Mouse (Mus musculus) spleen, postnatal 14 days (tissue): ENCODE results near the gene Hsd17b14.

Source experiments
- DNase-seq, 2 experiments: peaks; one replicate each; pipeline ENCODE4 v3.0.0; 2021 to 2022; ENCODE audit warnings: low spot score in 2 of 2

Gene Hsd17b14

DNA sequence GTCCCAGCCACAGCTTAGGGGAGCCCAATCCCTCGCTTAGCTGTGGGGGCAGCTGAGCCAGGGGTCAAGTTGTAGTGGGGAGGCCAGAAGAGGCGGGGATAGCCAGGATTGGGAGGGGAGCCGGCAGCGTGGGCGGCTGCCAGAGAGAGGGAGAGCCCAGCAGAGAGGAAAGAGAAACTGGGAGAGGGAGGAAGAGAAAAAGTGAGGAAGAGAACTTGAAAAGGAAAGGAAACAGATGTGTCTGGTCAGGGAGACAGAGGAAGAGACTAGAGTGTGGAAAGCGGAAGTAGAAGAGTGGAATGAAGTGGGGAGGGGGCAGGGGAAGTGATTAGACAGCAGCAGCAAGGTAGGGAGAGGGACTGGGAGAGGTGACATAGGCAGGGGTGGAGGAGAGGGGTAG lies 25.2 kb upstream of the Hsd17b14 start:
- no peak for DNase-seq

DNA sequence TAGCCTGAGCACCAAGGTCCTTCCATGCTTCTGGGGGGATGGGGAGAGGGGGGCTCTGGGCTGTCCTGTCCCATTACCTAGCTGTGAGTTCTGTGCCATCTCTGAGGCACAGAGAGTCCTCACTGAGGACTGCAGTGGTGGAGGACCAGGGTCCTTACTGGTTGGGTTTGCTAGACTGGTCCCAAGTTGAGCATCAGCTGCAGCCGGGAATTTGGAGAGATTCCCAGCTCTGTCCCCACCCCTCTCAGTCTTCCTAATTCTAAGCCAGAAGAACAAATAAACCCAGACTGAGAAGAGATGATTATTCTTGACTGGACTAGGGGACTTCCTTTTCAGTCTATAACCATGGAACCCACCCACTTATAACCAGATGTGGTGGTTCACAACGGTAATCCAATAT lies 24.1 kb upstream of the Hsd17b14 start:
- no peak for DNase-seq

DNA sequence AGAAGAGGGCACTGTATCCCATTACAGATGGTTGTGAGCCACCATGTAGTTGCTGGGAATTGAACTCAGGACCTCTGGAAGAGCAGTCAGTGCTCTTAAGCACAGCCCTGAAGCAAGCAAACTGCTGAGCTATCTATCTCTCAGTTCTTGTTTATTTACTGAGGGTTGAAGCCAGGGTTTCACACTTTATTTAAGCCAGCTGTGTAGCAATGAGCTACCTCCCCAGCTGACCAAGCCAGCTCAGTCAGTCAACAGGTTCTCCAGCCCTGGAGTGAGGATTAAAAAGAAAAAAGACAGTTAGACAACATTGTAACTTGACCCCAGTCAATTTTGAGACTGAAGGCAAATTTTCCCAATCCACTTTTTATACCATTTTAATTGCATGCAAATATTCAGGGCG lies 19.0 kb upstream of the Hsd17b14 start:
- DNase-seq: no peak

DNA sequence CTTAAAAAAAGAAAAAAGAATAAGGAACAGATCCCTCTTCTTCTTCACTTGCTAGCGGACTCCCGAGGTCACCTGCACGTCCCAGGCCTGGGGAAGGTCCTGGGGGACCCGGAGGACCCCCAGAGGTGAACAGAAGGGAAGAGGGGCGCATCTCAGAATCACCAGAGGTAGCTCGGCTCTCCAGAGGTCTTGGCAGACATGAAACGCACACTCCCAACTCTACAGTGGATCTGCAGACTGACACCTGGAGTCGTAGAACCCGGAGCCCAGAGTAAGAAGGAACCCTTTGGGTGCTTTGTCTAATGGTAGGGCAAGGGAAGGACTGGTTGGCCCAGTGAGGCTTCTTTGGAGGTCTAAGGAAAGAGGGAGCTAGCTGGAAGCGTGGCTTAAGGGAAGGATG lies 17.1 kb upstream of the Hsd17b14 start:
- no peak for DNase-seq

DNA sequence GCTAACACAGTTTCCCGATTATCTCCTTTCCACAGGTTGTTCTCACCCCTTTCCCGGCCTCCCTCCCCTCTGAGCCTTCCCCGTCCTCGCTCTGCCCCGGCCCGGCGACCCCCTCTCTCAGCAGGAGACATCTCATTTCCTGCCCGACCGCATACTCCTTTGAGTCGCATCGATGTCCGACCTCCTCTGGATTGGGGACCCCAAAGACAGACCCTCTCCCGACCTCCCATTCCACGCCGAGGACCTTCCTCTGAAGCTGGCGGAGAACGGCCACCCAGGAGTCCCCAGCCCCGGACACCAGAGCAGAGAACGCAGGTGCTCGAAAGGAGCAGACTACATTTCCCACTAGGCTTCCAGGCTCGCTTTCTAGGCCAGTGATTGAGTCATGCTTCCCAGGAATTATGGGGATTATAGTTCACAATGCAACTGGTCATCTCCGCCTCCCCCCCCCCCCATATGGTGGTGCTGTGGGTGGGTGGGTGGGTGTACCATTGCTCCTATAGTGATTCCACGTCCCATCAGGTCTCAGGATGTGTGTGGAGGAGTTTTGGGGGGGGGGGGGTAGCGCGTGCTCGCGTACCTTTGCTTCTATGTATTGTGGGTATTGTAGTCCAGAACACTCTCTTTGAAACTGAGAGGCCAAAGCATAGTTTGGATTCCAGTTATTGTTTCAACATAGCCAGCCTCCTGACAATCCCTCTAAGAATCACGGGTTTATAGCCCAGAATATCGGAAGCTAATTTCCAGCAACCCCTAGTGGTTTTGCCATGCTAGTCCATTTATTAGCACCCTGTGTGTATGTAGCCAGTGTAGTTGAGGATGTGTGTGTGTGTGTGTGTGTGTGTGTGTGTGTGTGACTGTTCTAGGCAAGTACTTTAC lies 16.3 kb upstream of the Hsd17b14 start:
- DNase-seq: no peak

DNA sequence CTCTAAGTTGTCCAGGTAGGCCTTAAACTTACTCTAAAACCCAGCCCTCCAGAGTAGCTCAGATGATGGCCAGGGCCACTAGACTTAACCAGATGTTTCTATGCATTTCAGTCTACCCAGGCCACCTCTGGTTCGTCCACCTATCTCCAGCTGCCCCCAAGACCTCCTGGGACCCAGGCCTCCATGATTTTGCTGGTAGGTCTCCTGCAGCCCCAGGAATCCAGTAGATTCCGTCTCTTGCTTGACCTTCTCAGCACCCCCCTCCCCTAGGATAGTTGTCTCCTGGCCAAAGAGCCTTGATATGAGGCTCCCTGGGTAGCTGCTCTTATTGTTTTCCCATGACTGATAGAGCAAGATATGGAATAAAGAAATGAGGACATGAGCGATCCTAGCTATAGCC lies 15.6 kb upstream of the Hsd17b14 start:
- no peak for DNase-seq

DNA sequence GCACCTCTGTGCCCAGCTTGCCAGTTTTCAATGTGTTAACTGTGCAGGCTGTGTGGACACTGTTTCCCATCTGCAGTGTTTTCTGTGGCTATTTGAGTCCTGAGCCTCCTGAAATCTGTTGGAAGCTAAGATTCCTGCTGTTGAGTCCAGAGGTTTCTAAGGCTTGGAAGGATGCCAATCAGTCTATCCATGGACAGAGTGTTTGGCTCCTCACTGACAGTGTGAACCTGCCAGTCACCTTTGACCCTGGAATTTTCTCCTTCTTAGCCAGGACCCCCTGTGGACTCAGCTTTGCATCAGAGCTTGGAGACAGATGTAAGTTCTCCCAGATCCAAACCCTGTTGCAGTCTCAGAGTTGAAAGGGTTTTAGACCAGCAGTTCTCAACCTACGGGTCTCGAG lies 14.5 kb upstream of the Hsd17b14 start:
- DNase-seq: no peak

DNA sequence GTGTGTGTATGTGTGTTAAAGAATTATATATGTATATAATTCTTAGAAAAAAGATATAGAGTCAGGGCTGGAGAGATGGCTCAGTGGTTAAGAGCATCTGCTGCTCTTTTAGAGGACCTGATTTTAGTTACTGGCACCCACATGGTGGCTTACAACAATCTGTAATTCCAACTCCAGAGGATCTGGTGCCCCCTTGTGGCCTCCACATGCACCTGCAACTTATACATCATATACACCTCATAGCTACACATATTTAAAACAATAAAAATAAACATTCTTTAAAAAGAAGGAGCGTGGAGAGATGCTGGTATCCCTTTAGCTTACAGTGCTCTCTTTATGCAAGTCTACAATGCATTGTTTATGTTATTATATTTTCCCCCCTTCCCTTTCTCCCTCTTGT lies 10.2 kb upstream of the Hsd17b14 start:
- DNase-seq: no peak

DNA sequence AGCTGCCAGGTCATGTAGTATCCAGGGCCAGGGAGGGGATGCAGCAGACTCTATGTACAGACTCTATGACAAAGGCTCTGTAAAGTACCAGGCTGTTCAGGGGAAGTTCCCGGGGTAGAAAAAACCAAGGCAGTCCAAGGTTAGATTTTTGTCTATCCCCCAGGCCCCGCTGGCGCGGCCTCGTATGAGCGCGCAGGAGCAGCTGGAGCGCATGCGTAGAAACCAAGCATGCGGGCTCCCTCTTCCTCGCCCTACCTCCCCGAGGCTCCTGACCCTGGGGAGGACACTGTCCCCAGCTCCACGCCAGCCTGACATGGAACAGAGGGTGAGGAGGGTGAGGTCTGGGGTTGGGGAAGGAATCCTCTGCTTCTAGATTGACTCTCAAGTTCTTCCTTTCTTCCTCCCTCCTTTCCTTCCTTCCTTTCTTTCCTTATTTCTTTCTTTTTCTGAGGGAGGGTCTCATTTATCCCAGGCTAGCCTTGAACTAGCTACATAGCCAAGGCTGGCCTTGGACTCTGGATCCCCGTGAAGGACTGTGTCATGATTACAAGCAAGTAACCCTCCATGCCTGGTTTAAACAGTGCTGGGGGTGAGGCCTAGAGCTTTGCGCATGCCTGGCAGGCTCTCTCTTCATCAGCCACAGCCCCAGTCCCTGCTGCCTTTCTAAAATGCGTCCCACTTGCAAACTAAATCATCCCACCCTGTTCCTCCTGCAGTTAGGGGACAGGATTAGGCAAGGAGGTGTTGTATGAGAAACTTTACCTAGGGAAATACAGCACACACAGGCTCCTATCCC lies 4.9 kb upstream of the Hsd17b14 start:
- DNase-seq: no peak

DNA sequence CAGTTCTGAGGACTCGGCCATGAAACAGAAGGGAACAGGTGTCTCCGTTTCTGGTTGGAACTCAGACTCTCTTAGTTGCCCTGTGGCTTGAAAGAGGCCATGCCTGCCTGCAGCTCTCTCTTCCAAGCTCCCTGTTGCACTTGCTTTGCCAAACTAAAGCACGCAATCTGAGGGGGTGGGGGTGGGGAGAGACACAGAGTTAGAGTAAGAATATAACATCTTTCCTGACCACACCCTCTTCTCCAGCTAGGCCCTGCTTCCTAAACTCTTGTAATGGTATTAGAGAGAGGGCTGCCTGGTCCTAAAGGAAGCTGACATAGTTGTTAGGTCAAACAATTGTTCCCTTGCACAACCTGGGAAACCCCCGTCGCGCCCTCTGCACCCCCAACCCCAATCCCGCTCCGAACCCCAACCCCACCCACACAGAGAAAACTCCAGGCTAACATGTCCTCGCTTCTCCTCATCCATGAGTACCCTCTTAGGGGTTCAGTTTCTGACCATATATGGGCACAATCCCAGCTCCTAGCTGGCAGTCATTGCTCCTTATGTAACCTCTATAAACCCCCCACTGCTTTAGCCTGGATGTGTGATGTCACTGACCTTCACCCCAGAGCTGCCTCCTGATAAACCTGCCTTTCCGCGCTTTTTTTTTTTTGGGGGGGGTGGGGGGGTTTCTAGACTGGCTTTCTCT lies 3.7 kb upstream of the Hsd17b14 start:
- DNase-seq: no peak

DNA sequence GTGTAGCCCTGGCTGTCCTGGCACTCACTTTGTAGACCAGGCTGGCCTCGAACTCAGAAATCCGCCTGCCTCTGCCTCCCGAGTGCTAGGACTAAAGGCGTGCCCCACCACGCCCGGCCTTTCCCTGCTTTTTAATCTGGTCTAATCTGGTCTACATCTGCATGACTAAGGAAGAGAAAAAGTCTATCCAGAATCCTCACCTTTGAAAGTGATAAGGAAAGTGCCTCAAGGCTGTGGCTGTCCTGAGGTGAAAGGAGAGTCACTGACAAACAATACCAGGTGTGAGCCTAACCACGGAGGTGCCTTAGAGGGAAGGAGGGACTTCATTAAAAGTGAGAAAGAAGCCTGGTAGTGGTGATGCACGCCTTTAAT lies 3.2 kb upstream of the Hsd17b14 start:
- DNase-seq: no peak

DNA sequence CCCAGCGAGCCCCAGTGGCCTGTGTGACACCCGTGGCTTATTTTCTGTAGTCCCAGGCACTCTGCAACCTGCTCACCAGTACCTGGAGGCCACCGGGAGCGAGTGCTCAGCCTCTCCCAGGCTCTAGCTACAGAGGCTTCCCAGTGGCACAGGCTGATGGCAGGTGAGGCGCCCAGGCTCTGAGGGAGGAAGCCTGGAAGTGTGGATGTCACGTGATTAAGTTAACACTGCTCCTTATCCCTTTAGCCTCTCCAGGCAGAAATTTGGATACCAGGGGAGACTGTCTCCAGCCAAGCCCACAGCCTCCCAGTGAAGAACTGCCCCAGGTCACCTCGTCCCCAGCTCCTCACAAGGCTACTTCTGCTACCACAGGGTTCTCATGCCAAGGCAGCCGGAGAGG lies 1.2 kb upstream of the Hsd17b14 start:
- DNase-seq: no peak

DNA sequence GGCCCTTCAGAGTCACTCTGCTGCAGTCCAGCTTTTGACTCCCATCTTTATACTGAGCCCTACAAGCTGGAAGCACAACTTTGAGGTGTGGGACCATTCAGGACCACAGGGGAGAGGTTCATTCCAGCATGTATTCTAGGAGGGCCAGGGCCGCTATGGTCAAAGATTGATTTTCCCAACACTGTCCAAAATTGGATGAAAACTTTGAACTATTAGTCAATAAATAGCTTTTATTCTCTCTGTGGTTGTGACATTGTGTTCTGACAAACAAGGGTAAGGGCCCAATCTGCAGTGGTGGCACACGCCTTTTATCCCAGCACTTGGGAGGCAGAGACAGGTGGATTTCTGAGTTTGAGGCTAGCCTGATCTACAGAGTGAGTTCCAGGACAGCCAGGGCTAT lies 703 bp upstream of the Hsd17b14 start:
- no peak for DNase-seq

DNA sequence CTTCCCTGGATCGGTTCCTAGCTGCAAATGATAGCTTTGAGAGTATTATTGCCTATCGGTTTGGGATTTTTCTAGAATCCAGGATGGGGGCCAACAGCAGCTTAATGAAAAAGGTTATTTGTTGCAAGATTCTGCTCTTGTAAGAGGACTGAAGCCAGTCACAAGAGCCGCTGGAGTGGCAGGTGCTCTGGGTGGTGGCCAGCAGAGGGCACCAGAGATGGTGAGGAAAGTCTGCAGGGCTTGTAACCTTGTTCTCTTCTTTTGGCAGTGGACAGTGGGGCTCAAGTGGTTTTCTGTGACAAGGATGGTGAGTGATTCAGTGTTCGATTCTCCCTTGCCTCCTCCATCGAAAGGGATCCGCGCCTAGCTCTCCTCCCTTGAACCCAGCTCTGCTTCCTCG lies 1.1 kb downstream of the Hsd17b14 start:
- DNase-seq: peak; percentile 65 to 79

DNA sequence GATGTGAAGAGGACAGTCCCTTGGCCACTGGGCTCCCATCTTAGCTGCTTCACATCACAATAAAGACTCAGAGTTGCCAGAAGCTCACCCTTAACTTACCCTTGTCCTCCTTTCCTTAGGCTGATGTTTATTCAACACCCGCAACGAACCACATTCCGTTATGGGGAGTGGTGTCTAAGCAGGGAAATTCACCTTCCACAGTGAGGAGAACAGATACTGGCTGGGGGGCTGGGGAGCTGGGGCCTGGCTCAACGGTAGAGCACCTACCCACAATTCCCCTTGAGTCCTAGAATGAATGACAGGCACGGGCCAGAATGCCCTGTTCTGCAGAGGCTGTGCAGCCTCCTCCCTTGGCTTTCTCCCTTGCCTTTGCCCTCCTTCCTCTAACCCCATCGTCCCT lies 4.2 kb downstream of the Hsd17b14 start:
- no peak for DNase-seq

DNA sequence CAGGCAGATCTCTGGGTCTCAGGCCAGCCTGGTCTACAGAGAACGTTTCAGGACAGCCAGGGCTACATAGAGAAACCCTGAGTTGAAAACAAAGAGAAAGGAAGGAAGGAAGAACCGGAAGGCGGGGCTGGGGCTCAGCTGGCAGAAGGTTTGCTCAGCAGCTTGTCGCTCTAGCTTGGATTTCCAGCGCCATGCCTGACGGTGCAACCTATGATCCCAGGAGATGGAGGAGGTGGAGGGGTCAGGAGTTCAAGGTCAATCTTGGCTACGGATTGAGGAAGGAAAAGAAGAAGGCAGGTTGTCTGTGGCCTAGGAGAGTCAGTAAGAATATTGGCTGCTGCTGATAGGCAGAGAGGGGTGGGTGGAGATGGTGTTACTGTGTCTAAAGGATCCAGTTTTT lies 5.5 kb downstream of the Hsd17b14 start:
- no peak for DNase-seq

DNA sequence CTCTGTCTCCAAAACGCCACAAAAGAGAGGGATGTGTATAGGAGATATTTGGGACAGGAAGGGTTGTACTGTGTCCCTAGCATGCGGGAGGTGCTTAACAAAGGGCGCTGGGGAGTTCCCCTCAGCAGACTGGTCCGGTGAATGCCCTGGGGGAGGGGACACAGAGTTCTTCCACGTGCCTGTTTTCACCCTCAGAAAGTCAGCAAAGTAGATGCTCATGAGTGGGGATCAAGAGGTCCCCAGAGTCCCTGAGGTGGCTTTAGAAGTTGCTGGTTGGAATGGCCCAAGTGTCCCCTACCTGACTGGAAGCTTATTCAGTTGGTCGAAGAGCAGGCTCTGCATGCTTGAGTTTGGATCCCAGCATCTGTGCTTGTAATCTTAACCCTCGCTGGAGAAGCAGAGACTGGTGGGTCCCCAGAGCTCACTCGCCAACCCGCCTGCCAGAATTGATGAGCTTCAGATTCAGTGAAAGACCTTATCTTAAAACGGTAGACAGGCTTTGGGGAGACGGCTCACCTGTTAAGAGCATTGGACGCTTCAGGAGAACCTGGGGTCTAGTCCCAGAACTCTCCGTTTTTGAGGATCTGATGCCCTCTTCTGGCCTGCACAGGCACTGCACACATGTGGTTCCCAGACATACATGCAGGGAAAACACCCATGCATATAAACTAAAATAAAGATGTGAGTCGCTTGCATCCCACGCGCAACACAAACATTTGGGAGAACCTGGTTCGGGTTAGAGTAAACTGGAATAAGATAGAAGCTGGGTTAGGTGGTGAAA lies 6.3 kb downstream of the Hsd17b14 start:
- peak; percentile 59 to 78 for DNase-seq

DNA sequence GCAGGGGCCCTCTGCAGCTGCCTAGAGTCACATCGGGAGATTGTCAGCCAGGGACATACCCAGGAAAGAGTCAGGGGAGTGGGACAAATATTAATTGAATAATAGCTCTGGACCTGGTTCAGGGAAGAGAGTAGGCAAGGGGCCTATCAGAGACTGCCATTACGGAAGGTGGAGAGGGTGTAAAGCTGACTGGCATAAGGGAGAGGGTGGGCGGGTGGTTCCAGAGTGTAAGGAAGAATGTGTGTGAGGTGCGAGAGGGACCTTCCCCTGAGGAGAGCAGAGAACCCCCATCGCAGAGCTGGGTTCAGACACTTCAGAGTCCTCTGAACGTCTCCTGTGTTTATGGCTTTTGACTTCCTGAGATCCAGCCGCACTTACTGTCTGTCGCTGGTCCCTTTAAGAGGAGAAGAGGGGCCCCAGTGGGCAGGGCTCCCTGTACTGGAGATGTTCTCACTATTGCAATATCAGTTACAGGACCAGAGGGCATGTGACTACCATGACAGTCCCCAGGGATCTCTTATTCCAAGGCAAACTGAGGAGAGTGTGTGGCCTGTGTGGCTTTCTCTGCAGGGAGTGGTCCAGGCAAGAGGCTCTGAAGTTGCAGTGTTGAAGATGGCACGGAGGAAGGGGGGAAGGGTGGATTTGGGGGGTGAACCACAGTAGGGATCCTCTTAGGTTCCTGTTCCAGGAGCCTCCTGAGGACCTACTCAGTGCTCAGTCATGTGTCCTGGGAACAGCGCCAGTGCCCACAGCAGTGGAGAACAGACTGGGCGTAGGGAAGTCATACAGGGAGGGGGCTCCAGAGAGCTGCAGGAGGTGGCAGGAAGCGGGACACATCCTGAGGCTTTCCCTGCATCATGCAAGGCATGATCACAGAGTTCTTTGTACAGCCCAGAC lies 7.2 kb downstream of the Hsd17b14 start:
- DNase-seq: no peak

DNA sequence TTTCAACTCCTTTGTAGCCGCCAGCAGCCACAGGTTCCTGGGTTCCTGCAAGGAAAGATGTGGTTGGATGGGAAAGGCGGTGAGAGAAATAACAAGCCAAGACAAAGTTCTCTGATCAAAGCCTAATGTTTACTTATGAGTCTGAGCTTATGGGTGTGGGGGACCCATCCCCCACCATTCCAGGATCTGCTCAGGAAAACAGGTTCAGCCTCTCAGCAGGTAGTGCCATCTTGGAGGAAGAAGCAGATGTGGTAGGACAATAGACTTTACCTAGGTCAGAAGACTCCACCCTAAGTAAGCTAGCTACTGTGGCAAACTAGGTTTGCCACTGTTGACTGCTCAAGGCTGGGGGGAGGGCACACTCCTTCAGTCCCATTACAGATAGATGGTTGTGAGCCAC lies 10.1 kb downstream of the Hsd17b14 start:
- DNase-seq: no peak

DNA sequence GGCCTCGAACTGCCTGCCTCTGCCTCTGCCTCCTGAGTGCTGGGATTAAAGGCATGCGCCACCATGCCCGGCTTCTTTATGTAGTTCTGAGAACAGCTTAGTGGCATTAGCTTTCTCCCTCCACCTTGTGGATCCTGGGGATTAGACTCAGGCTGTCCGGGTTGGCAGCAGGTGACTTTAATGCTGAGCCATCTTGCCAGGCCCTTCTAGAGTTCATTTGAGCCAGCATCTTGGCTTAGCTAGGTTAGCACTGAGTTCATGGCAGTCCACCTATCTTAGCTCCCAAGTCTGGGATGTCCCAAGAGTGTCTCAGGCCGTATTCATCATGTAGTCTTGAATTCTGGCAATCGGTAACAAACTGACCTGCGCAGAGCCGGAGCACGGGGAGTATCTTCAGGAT lies 10.8 kb downstream of the Hsd17b14 start:
- DNase-seq: no peak
